Mouse (Mus musculus): Measurements from ENCODE around the gene Isg20.

The Isg20 gene

GRCm38 (mm10) chr7:78912974-78913474 is at the start of gene Isg20:
Gene Isg20, plus strand, starts transcription at chr7:78913424.
- DNase-seq (ENCODE audit: low read depth, low spot score), result no peak

- DNase-seq (ENCODE audit: low read depth, low spot score), result no peak
Measured at GRCm38 (mm10) chr7:78863796-78864445, 49.3 kb upstream of the Isg20 start.

- no peak for DNase-seq (ENCODE audit: low read depth, low spot score)
Measured at GRCm38 (mm10) chr7:78864446-78864802, 48.8 kb upstream of the Isg20 start.

- DNase-seq (ENCODE audit: low read depth, low spot score), result no peak
Measured at GRCm38 (mm10) chr7:78865212-78865949, 47.8 kb upstream of the Isg20 start.

- DNase-seq (ENCODE audit: low read depth, low spot score), result no peak
Measured at GRCm38 (mm10) chr7:78868731-78869130, 44.5 kb upstream of the Isg20 start.

GRCm38 (mm10) chr7:78872366-78872765 is 40.9 kb upstream of the Isg20 start:
- no peak for DNase-seq (ENCODE audit: low read depth, low spot score)

- no peak for DNase-seq (ENCODE audit: low read depth, low spot score)
Measured at GRCm38 (mm10) chr7:78872831-78873230, 40.4 kb upstream of the Isg20 start.

GRCm38 (mm10) chr7:78881607-78882468 is 31.4 kb upstream of the Isg20 start:
- no peak for DNase-seq (ENCODE audit: low read depth, low spot score)

- no peak for DNase-seq (ENCODE audit: low read depth, low spot score)
Measured at GRCm38 (mm10) chr7:78882469-78882837, 30.8 kb upstream of the Isg20 start.

- DNase-seq (ENCODE audit: low read depth, low spot score), result peak; percentile 59
Measured at GRCm38 (mm10) chr7:78883016-78883725, 30.1 kb upstream of the Isg20 start.

- DNase-seq (ENCODE audit: low read depth, low spot score), result no peak
Measured at GRCm38 (mm10) chr7:78883726-78884060, 29.5 kb upstream of the Isg20 start.

- peak; percentile 29 for DNase-seq (ENCODE audit: low read depth, low spot score)
Measured at GRCm38 (mm10) chr7:78884139-78884538, 29.1 kb upstream of the Isg20 start.

- peak; percentile 28 for DNase-seq (ENCODE audit: low read depth, low spot score)
Measured at GRCm38 (mm10) chr7:78885404-78885803, 27.8 kb upstream of the Isg20 start.

GRCm38 (mm10) chr7:78886496-78886895 is 26.7 kb upstream of the Isg20 start:
- no peak for DNase-seq (ENCODE audit: low read depth, low spot score)

GRCm38 (mm10) chr7:78887431-78887842 is 25.8 kb upstream of the Isg20 start:
- no peak for DNase-seq (ENCODE audit: low read depth, low spot score)

GRCm38 (mm10) chr7:78890641-78891040 is 22.6 kb upstream of the Isg20 start:
- peak; percentile 89 for DNase-seq (ENCODE audit: low read depth, low spot score)

- DNase-seq (ENCODE audit: low read depth, low spot score), result no peak
Measured at GRCm38 (mm10) chr7:78893917-78894316, 19.3 kb upstream of the Isg20 start.

GRCm38 (mm10) chr7:78895021-78895652 is 18.1 kb upstream of the Isg20 start:
- DNase-seq (ENCODE audit: low read depth, low spot score), result peak; percentile 70

- DNase-seq (ENCODE audit: low read depth, low spot score), result peak; percentile 100
Measured at GRCm38 (mm10) chr7:78895653-78896333, 17.4 kb upstream of the Isg20 start, which contains the start of gene Aen. Gene Aen, plus strand, starts transcription at chr7:78895854.

GRCm38 (mm10) chr7:78897567-78897966 is 15.7 kb upstream of the Isg20 start:
- no peak for DNase-seq (ENCODE audit: low read depth, low spot score)
